Mouse (Mus musculus) frontal cortex, adult 2 months (tissue): ENCODE data around the gene Gm9048. TPM values are rescaled to one million over a fixed set of nuclear protein-coding genes. Genes with fewer than 3 reads are reported as not detected.
"Not testable (repeated sequence)": the region's sequence is repeated elsewhere in the genome, so short reads cannot be mapped to it uniquely, and the experiment has no call there.

ENCODE experiments used
- DNase-seq, 2 experiments: peaks; one replicate each; pipeline ENCODE4 v3.0.0; 2022; ENCODE audit warnings: low spot score in 1 of 2; ENCODE audit errors: extremely low spot score in 1 of 2
- polyA plus RNA-seq: library from polyadenylated mRNA; depleted of rRNA; stranded (reverse); fragments of >200 nt; gene quantifications from 2 replicates; pipeline ENCODE4 v1.2.3, GENCODE M21; 2012; rRNA removed

Gm9048 gene
- 0.06 TPM in 1 of 2 replicates, not detected in the other for polyA plus RNA-seq

DNA sequence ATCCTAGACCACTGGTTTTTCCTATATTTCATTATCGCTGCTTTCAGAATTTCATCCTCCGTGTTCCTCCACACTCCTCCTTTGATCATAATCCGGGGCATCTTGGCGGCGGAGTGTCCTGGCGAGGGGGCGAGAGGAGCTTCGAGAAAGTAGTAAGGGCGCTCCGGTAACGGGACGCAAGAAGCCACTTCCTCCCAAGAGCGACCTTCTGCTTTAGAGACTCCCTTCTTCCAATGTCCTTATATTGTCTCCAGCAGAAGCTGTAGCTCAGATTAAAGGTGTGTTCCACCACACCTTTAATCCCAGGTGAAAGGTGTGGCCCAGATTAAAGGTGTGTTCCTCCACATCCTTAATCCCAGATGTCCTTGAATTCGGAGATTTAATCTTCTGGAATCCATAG, at the start of gene Gm9048:
TSS of gene Gm9048 (minus strand) at position 101 of the 400 bp plus-strand sequence.
- not testable (repeated sequence) for DNase-seq

DNA sequence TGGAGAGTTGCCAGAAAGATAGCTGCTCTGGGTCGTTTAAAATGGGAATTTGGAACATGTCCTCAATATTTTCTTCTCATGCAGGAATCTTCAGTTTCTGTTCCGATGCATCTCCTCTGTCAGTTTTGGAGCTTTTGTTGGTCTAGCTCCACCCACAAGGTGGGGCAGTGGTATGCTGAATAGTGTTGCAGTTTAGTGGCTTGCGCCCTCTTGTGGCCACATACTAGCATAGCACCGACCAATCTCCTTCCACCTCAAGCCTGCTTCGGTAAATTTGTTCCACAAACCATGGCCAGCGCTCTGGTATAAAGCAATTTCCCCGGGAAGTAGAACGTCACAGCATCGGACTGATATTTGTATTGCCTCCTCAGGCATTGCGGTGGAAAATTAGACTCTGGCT, 22.0 kb upstream of the Gm9048 start:
- peak; percentile 74 to 92 for DNase-seq

DNA sequence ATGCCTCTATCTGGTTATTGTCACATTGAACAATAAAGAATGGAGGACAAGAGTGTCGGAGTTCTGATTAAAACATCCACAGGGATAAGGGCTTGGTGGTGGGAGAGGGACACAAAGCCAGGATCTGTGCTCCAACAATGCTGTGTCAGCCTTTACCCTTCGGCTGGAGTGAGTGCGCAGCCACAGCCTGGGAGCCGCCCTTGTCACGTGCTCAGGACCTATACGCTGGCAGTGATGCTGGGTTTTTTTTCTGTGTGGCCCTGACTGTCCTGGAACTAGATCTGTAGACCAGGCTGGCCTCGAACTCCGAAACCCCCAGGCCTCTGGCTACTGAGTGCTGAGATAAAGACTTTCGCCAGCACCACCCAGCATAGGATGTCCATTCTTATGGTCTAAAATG, 21.0 kb upstream of the Gm9048 start:
- DNase-seq: no peak

DNA sequence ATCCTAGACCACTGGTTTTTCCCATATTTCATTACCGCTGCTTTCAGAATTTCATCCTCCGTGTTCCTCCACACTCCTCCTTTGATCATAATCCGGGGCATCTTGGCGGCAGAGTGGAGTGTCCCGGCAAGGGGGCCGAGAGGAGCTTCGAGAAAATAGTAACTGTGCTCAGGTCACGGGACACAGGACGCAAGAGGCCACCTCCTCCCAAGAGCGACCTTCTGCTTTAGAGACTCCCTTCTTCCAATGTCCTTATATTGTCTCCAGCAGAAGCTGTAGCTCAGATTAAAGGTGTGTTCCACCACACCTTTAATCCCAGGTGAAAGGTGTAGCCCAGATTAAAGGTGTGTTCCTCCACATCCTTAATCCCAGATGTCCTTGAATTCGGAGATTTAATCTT, 5.5 kb upstream of the Gm9048 start, which contains the start of gene Gm9049:
TSS of gene Gm9049 (minus strand) at position 101 of the 400 bp plus-strand sequence.
- not testable (repeated sequence) for DNase-seq

DNA sequence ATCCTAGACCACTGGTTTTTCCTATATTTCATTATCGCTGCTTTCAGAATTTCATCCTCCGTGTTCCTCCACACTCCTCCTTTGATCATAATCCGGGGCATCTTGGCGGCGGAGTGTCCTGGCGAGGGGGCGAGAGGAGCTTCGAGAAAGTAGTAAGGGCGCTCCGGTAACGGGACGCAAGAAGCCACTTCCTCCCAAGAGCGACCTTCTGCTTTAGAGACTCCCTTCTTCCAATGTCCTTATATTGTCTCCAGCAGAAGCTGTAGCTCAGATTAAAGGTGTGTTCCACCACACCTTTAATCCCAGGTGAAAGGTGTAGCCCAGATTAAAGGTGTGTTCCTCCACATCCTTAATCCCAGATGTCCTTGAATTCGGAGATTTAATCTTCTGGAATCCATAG, 5.3 kb downstream of the Gm9048 start, which contains the start of gene Gm9046:
TSS of gene Gm9046 (minus strand) at position 101 of the 400 bp plus-strand sequence.
- DNase-seq: not testable (repeated sequence)

DNA sequence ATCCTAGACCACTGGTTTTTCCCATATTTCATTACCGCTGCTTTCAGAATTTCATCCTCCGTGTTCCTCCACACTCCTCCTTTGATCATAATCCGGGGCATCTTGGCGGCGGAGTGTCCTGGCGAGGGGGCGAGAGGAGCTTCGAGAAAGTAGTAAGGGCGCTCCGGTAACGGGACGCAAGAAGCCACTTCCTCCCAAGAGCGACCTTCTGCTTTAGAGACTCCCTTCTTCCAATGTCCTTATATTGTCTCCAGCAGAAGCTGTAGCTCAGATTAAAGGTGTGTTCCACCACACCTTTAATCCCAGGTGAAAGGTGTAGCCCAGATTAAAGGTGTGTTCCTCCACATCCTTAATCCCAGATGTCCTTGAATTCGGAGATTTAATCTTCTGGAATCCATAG, 10.7 kb downstream of the Gm9048 start, which contains the start of gene Gm9045:
TSS of gene Gm9045 (minus strand) at position 101 of the 400 bp plus-strand sequence.
- DNase-seq: not testable (repeated sequence)

DNA sequence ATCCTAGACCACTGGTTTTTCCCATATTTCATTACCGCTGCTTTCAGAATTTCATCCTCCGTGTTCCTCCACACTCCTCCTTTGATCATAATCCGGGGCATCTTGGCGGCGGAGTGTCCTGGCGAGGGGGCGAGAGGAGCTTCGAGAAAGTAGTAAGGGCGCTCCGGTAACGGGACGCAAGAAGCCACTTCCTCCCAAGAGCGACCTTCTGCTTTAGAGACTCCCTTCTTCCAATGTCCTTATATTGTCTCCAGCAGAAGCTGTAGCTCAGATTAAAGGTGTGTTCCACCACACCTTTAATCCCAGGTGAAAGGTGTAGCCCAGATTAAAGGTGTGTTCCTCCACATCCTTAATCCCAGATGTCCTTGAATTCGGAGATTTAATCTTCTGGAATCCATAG, 16.2 kb downstream of the Gm9048 start, which contains the start of gene Gm9044:
TSS of gene Gm9044 (minus strand) at position 101 of the 400 bp plus-strand sequence.
- not testable (repeated sequence) for DNase-seq

DNA sequence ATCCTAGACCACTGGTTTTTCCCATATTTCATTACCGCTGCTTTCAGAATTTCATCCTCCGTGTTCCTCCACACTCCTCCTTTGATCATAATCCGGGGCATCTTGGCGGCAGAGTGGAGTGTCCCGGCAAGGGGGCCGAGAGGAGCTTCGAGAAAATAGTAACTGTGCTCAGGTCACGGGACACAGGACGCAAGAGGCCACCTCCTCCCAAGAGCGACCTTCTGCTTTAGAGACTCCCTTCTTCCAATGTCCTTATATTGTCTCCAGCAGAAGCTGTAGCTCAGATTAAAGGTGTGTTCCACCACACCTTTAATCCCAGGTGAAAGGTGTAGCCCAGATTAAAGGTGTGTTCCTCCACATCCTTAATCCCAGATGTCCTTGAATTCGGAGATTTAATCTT, 21.6 kb downstream of the Gm9048 start, which contains the start of gene Gm9040:
TSS of gene Gm9040 (minus strand) at position 101 of the 400 bp plus-strand sequence.
- not testable (repeated sequence) for DNase-seq

DNA sequence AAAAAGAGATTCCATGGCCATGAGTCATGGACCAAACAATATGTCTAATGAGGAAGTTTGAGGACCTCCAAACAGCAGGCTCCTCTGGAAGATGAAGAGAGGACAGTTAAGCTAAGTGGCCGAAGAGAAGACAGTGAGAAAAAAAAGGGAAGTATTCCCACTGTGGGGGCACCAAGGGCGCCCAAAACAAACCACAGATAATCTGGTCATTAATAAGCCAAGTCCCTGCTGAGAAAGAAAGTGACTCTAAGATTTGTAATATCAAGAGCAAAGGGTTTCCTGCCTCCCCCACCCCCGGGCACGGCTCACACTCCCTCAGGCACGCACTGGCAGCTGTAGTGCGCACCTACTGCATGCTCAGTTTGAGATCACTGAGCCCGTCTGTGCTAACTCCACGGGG, 29.5 kb downstream of the Gm9048 start:
- DNase-seq: no peak

DNA sequence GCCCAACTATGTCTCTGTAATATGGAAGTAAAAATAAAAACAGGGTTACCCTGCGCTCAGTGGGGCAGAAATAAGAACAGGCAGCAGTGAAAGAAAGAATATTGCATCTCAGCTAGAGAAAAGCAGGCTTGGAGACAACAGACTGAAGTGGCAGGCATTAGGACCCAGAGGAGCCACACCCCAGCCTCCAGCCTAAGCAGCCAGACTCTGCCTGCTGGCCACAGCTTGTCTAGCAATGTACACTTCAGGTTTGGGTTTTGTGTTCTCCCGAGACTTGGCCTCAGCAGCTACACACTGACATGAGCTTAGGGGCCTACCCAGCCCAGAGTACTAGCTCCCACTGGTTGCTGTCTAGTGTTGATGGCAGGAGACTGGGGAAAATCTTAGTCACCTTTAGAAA, 46.3 kb downstream of the Gm9048 start:
- not testable (repeated sequence) for DNase-seq

Other genes with a start within 250 kb of the Gm9048 start
- gene Mdm1, start 206.9 kb downstream of the Gm9048 start, polyA plus RNA-seq: 18.3 and 20.6 TPM in 2 replicates
- gene Il22, start 143.7 kb downstream of the Gm9048 start, polyA plus RNA-seq: 0.08 TPM in 1 of 2 replicates, not detected in the other
- gene Gm32717, start 107.9 kb downstream of the Gm9048 start, polyA plus RNA-seq: 0.04 TPM in 1 of 2 replicates, not detected in the other
- 0.04 TPM in 1 of 2 replicates, not detected in the other for gene Gm32802, start 90.0 kb downstream of the Gm9048 start, polyA plus RNA-seq
- 0.17 TPM in 1 of 2 replicates, not detected in the other for gene Iltifb, start 53.6 kb downstream of the Gm9048 start, polyA plus RNA-seq
- not detected in 2 replicates for gene Gm9040, start 21.7 kb downstream of the Gm9048 start, polyA plus RNA-seq
- not detected in 2 replicates for gene Gm9044, start 16.3 kb downstream of the Gm9048 start, polyA plus RNA-seq
- gene Gm9045, start 10.8 kb downstream of the Gm9048 start, polyA plus RNA-seq: 0.08 TPM in 1 of 2 replicates, not detected in the other
- not detected in 2 replicates for gene Gm9046, start 5.4 kb downstream of the Gm9048 start, polyA plus RNA-seq
- gene Gm9049, start 5.4 kb upstream of the Gm9048 start, polyA plus RNA-seq: 0.08 TPM in 1 of 2 replicates, not detected in the other
- gene Ifng, start 92.4 kb upstream of the Gm9048 start, polyA plus RNA-seq: 0.10 TPM in 1 of 2 replicates, not detected in the other